Mouse (Mus musculus) CH12.LX (cell line): ENCODE results near the gene Ucma. TPM values are rescaled to one million over a fixed set of nuclear protein-coding genes. Genes with fewer than 3 reads are reported as not detected.

Source experiments
- DNase-seq: peaks from one replicate; pipeline ENCODE4 v3.0.0-alpha.2; 2013; ENCODE audit errors: extremely low read depth
- H3K27ac ChIP-seq: 2 replicates; pipeline ENCODE4 v1.5.1; 2012; ENCODE audit warnings: low read depth, mild to moderate bottlenecking, control low read depth, moderate library complexity; ENCODE audit not compliant: insufficient read depth
- H3K27me3 ChIP-seq: replicated peaks from 2 replicates; pipeline ENCODE3; 2012; ENCODE audit warnings: inconsistent platforms
- H3K36me3 ChIP-seq, 2 experiments: replicated peaks in 1 of 2; 2 replicates each; pipeline versions ENCODE3 to v1.6.1; 2012; ENCODE audit warnings: inconsistent platforms in 1 of 2, low read length in 1 of 2, mild to moderate bottlenecking in 1 of 2, mixed read lengths in 1 of 2, moderate library complexity in 1 of 2; ENCODE audit not compliant: control insufficient read depth in 1 of 2, insufficient read depth in 1 of 2
- H3K4me1 ChIP-seq, 2 experiments: 2 replicates each; pipeline ENCODE4 v1.6.1; 2012; ENCODE audit warnings: inconsistent platforms in 1 of 2, moderate library complexity in 1 of 2; ENCODE audit not compliant: insufficient read depth in 2 of 2, control insufficient read depth in 1 of 2
- H3K4me2 ChIP-seq: 2 replicates; pipeline ENCODE4 v1.6.1; 2012; ENCODE audit warnings: low read depth, mild to moderate bottlenecking, control low read depth; ENCODE audit not compliant: poor library complexity, insufficient read depth, severe bottlenecking
- H3K4me3 ChIP-seq, 3 experiments: fragments of 150-350 bp in 1 of 3; sonication (generic) in 1 of 3; replicated peaks in 1 of 3; 2 replicates each; pipeline versions ENCODE3 to v1.5.1; 2011 to 2012; ENCODE audit warnings: low read depth in 2 of 3, low read length in 2 of 3, mild to moderate bottlenecking in 2 of 3, moderate library complexity in 2 of 3, control low read depth in 1 of 3, improper control_type of control experiment in 1 of 3, inconsistent platforms in 1 of 3, mixed read lengths in 1 of 3; ENCODE audit not compliant: poor library complexity in 1 of 3
- H3K79me2 ChIP-seq: replicated peaks from 2 replicates; pipeline ENCODE4 v1.6.1; 2012; ENCODE audit warnings: mild to moderate bottlenecking, moderate library complexity; ENCODE audit not compliant: control insufficient read depth, poor library complexity, insufficient read depth, severe bottlenecking; ENCODE audit errors: extremely low read depth
- H3K9ac ChIP-seq: 2 replicates; pipeline ENCODE4 v1.6.1; 2012; ENCODE audit warnings: low read depth, mild to moderate bottlenecking, control low read depth, moderate library complexity; ENCODE audit not compliant: insufficient read depth
- H3K9me3 ChIP-seq: replicated peaks from 2 replicates; pipeline ENCODE3; 2012; ENCODE audit warnings: low read length, inconsistent platforms, mixed read lengths
- CHD2 ChIP-seq: IDR thresholded peaks from 2 replicates; pipeline ENCODE4 v1.6.1; 2011; ENCODE audit warnings: low read length, improper control_type of control experiment
- E2F4 ChIP-seq: IDR thresholded peaks from 2 replicates; pipeline ENCODE4 v1.6.1; 2011; ENCODE audit warnings: low read depth, low read length, improper control_type of control experiment; ENCODE audit not compliant: insufficient replicate concordance
- ELF1 ChIP-seq: IDR thresholded peaks from 2 replicates; pipeline ENCODE4 v1.6.1; 2014; ENCODE audit warnings: low read depth, mild to moderate bottlenecking, inconsistent platforms, low read length, improper control_type of control experiment
- EP300 ChIP-seq: IDR thresholded peaks from 2 replicates; pipeline ENCODE4 v1.6.1; 2011; ENCODE audit warnings: low read length, improper control_type of control experiment
- ETS1 ChIP-seq: conservative IDR thresholded peaks from 2 replicates; pipeline ENCODE4 v1.6.1; 2012; ENCODE audit warnings: low read depth, mild to moderate bottlenecking, inconsistent platforms, low read length, improper control_type of control experiment, moderate library complexity
- HCFC1 ChIP-seq: IDR thresholded peaks from 2 replicates; pipeline ENCODE4 v1.6.1; 2012; ENCODE audit warnings: low read depth, mild to moderate bottlenecking, inconsistent platforms, low read length, improper control_type of control experiment
- IRF4 ChIP-seq: IDR thresholded peaks from 2 replicates; pipeline ENCODE4 v1.6.1; 2014; ENCODE audit warnings: low read depth, mild to moderate bottlenecking, inconsistent platforms, low read length, improper control_type of control experiment
- JUND ChIP-seq: conservative IDR thresholded peaks from 2 replicates; pipeline ENCODE4 v1.6.1; 2011; ENCODE audit warnings: low read depth, low read length, improper control_type of control experiment
- KAT2A ChIP-seq: IDR thresholded peaks from 2 replicates; pipeline ENCODE4 v1.6.1; 2012; ENCODE audit warnings: low read length, improper control_type of control experiment, inconsistent platforms; ENCODE audit not compliant: insufficient replicate concordance
- MAX ChIP-seq: IDR thresholded peaks from 2 replicates; pipeline ENCODE4 v1.6.1; 2011; ENCODE audit warnings: low read length, improper control_type of control experiment
- MEF2A ChIP-seq: IDR thresholded peaks from 2 replicates; pipeline ENCODE4 v1.6.1; 2014; ENCODE audit warnings: low read depth, mild to moderate bottlenecking, inconsistent platforms, low read length, improper control_type of control experiment, borderline replicate concordance
- MXI1 ChIP-seq: IDR thresholded peaks from 2 replicates; pipeline ENCODE4 v1.6.1; 2011; ENCODE audit warnings: mild to moderate bottlenecking, low read depth, low read length, improper control_type of control experiment
- MYC ChIP-seq: IDR thresholded peaks from 2 replicates; pipeline ENCODE4 v1.6.1; 2011; ENCODE audit warnings: low read depth, mild to moderate bottlenecking, improper control_type of control experiment, low read length
- NELFE ChIP-seq: IDR thresholded peaks from 2 replicates; pipeline ENCODE4 v1.6.1; 2011; ENCODE audit warnings: low read depth, low read length, improper control_type of control experiment
- NRF1 ChIP-seq: IDR thresholded peaks from 2 replicates; pipeline ENCODE4 v1.6.1; 2014; ENCODE audit warnings: low read depth, mild to moderate bottlenecking, inconsistent platforms, low read length, improper control_type of control experiment, moderate library complexity
- PAX5 ChIP-seq: IDR thresholded peaks from 2 replicates; pipeline ENCODE4 v1.6.1; 2012; ENCODE audit warnings: low read length, inconsistent platforms, mixed read lengths
- POLR2A ChIP-seq: IDR thresholded peaks from 2 replicates; pipeline ENCODE4 v1.6.1; 2011; ENCODE audit warnings: low read depth, mild to moderate bottlenecking, improper control_type of control experiment, low read length
- RAD21 ChIP-seq: IDR thresholded peaks from 2 replicates; pipeline ENCODE4 v1.6.1; 2011; ENCODE audit warnings: low read depth, mild to moderate bottlenecking, low read length, improper control_type of control experiment, moderate library complexity
- RCOR1 ChIP-seq: conservative IDR thresholded peaks from 2 replicates; pipeline ENCODE4 v1.6.1; 2012; ENCODE audit warnings: low read depth, mild to moderate bottlenecking, inconsistent platforms, low read length, improper control_type of control experiment
- SIN3A ChIP-seq: IDR thresholded peaks from 2 replicates; pipeline ENCODE4 v1.6.1; 2012; ENCODE audit warnings: low read length, improper control_type of control experiment, inconsistent platforms
- SMC3 ChIP-seq: IDR thresholded peaks from 2 replicates; pipeline ENCODE4 v1.6.1; 2011; ENCODE audit warnings: low read depth, low read length, improper control_type of control experiment
- TBP ChIP-seq: conservative IDR thresholded peaks from 2 replicates; pipeline ENCODE4 v1.6.1; 2011; ENCODE audit warnings: low read depth, low read length, improper control_type of control experiment
- TCF12 ChIP-seq: IDR thresholded peaks from 2 replicates; pipeline ENCODE4 v1.6.1; 2014; ENCODE audit warnings: low read depth, mild to moderate bottlenecking, inconsistent platforms, low read length, improper control_type of control experiment
- USF1 ChIP-seq: IDR thresholded peaks from 2 replicates; pipeline ENCODE4 v1.6.1; 2014; ENCODE audit warnings: low read depth, mild to moderate bottlenecking, inconsistent platforms, low read length, improper control_type of control experiment
- ZMIZ1 ChIP-seq: IDR thresholded peaks from 2 replicates; pipeline ENCODE4 v1.6.1; 2012; ENCODE audit warnings: low read depth, mild to moderate bottlenecking, inconsistent platforms, low read length, improper control_type of control experiment
- ZNF384 ChIP-seq: IDR thresholded peaks from 2 replicates; pipeline ENCODE4 v1.6.1; 2012; ENCODE audit warnings: low read depth, low read length, improper control_type of control experiment, inconsistent platforms
- dilution Hi-C: fragments of 300-500 bp; cut with MboI; formaldehyde crosslinking; loops from 2 replicates; pipeline ENCODE4 v1.14.3; 2020; ENCODE audit warnings: low sequenced_read_pairs; ENCODE audit not compliant: extremely low pct_unique_long_range_greater_than_20kb, extremely low pct_ligation_motif_present
- in situ Hi-C: fragments of 300-500 bp; cut with MboI; formaldehyde crosslinking; loops from 3 replicates; pipeline ENCODE4 v1.14.3; 2019; ENCODE audit warnings: low sequenced_read_pairs, low pct_ligation_motif_present, low pct_unique_long_range_greater_than_20kb, mixed read lengths
- polyA plus RNA-seq: library from polyadenylated mRNA; unstranded; fragments of >175 nt; gene quantifications from 2 replicates; pipeline ENCODE4 v1.2.1, GENCODE M21; 2012; ENCODE audit warnings: low read depth; ENCODE audit not compliant: insufficient read length
- total RNA-seq, 2 experiments: library from RNA; depleted of rRNA; stranded (reverse); fragments of 300-350 nt in 1 of 2; fragments of >200 nt in 1 of 2; gene quantifications; 2 replicates each; pipeline ENCODE4 v1.2.3; 2012 to 2014

The Ucma gene
- total and polyA plus RNA-seq, 3 experiments, result not detected

DNA sequence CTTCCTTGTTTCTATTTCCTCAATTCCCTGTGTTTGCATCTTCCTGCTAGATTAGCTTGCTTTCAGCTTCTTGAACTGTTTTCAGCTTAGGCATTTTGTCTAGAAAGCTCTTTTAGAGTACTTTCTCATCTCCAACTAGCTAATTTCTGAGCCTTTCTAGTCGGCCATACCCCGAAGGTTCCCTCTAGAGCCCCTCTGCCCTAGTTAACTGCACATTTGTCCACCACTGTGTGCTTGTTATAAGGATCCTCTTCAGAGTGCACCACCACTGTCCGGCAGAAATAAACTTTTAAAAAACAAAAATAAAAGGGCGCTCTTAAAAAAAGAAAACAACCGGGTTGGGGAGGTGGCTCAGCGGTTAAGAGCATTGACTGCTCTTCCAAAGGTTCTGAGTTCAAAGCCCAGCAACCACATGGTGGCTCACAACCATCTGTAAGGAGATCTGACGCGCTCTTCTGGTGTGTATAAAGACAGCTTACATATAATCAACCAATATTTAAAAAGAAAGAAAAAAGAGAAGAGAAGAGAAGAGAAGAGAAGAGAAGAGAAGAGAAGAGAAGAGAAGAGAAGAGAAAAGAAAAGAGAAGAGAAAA lies 36.1 kb downstream of the Ucma start:
- peak; percentile 29; the same call in 1 of the 2 replicates for TF ChIP-seq MYC
- TF ChIP-seq TBP, result no peak
- TF ChIP-seq, all 38 proteins: peak for 1
- peak overlapping the region; percentile 79 for H3K4me2 ChIP-seq
- H3K27me3 ChIP-seq, result no peaks in the 10 kb centered on the region
- no peak overlapping the region for H3K27ac ChIP-seq
- peaks cover 28% of the 10 kb centered on the region for H3K79me2 ChIP-seq
- in situ Hi-C loops, result no loop called here
- peak overlapping the region; percentile 94 for H3K9ac ChIP-seq
- no peak for DNase-seq
- peak overlapping the region; percentile 81 to 95 (median 84) for H3K4me3 ChIP-seq
- dilution Hi-C loops, result no loop called here
- no peaks in the 10 kb centered on the region for H3K9me3 ChIP-seq
- H3K36me3 ChIP-seq, result peaks cover 27 to 29% of the 10 kb centered on the region in 2 experiments
- H3K4me1 ChIP-seq, result peaks cover 19 to 52% of the 10 kb centered on the region in 2 experiments

DNA sequence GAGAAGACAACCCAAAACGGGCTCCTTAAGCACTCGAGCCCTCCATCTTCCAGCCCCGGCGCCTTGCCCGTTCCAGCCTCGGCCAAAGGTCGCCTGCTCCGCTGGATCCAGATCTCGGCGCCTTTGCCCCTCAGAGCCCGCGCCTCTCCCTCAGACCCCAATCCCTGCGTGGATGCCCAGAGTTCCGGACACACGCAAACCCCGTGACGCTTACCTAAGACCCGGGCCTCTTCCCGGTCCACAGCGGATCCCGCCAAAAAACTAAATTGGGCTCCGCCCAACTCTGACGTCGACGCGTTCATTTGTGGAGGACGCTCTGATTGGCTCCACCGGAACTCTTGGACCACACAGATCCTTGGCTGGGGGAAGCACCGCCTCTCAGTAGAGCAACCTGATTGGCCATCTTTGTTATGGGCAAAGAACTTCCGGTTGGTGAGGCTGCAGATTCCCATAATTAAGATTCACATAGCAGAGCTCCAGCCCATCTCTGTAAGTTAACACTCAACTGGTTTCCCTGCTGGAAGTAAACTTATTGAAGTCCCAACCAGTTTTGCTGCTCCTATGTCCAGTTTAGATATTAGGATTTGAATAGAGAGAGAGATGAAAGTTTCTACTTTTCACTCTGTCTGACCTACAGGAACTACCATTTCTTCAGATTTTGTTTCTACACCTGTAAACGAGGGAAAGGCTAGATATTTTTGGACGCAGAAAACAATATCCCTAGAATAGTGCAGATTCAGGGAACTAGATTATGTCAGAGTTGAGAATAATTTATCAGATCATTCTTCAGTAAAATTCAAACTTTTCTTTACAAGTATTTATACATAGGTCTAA lies 36.8 kb downstream of the Ucma start, which contains the start of gene Mcm10:
Mcm10 (minus strand) TSS at position 301 of the 834 bp plus-strand sequence.
- in situ Hi-C loops (no loop called here), dilution Hi-C loops (no loop called here)
- Histone ChIP-seq H3K4me3 (peak within 1 kb of the TSS; percentile 81 to 95 (median 84)), H3K4me2 (peak within 1 kb of the TSS; percentile 79), H3K79me2 (peaks cover 28% of the 10 kb centered on the region), H3K9me3 (no peaks in the 10 kb centered on the region), H3K9ac (peak within 1 kb of the TSS; percentile 94), H3K36me3 (peaks cover 22 to 23% of the 10 kb centered on the region in 2 experiments), H3K27me3 (no peaks in the 10 kb centered on the region), H3K27ac (no peak within 1 kb of the TSS), H3K4me1 (peaks cover 21 to 52% of the 10 kb centered on the region in 2 experiments)
- DNase-seq, result peak; percentile 98
- TF ChIP-seq SMC3, result no peak
- TF ChIP-seq NELFE, result peak; percentile 59
- TF ChIP-seq JUND, result peak; percentile 16; the same call in 1 of the 2 replicates
- peak; percentile 83 for TF ChIP-seq HCFC1
- peak; percentile 97 for TF ChIP-seq E2F4
- TF ChIP-seq KAT2A, result peak; percentile 87
- 0 out of 2 replicates have a peak, but pooled peaks have one; percentile 41 for TF ChIP-seq MEF2A
- 0 out of 2 replicates have a peak, but pooled peaks have one; percentile 21 for TF ChIP-seq RCOR1
- 0 out of 2 replicates have a peak, but pooled peaks have one; percentile 11 for TF ChIP-seq ZNF384
- TF ChIP-seq RAD21, result no peak
- TF ChIP-seq IRF4, result peak; percentile 23; the same call in 1 of the 2 replicates
- no peak for TF ChIP-seq PAX5
- peak; percentile 97 for TF ChIP-seq SIN3A
- TF ChIP-seq TCF12, result peak; percentile 63
- TF ChIP-seq TBP, result peak; percentile 91
- peak; percentile 21; the same call in 1 of the 2 replicates for TF ChIP-seq MAX
- TF ChIP-seq ELF1, result peak; percentile 88; the same call in 1 of the 2 replicates
- TF ChIP-seq CHD2, result peak; percentile 88
- peak; percentile 32 for TF ChIP-seq ETS1
- peak; percentile 45 for TF ChIP-seq NRF1
- peak; percentile 87 for TF ChIP-seq MXI1
- TF ChIP-seq ZMIZ1, result peak; percentile 58; the same call in 1 of the 2 replicates
- TF ChIP-seq USF1, result no peak
- TF ChIP-seq POLR2A, result peak; percentile 82
- no peak for TF ChIP-seq EP300
